Mouse (Mus musculus) liver, embryonic 14.5 days (tissue): ENCODE measurements around the gene Sgtb. TPM values are rescaled to one million over a fixed set of nuclear protein-coding genes. Genes with fewer than 3 reads are reported as not detected.
A peak's percentile ranks its signal among the peaks of the same experiment; 100 is the strongest.

Experiments
- ATAC-seq: fragments of 200-750 bp; cut with Nextera tagmentation; 2 replicates; pipeline ENCODE4 v1.8.0; 2017; ENCODE audit warnings: moderate number of reproducible peaks, mild to moderate bottlenecking, moderate library complexity; ENCODE audit not compliant: insufficient read depth
- DNase-seq, 3 experiments: peaks; one replicate each; pipeline ENCODE4 v3.0.0-alpha.2; 2012 to 2013; ENCODE audit warnings: low read depth in 3 of 3, low spot score in 3 of 3
- H3K27ac ChIP-seq: fragments of 300-500 bp; sonication (generic); 2 replicates; pipeline ENCODE4 v1.5.1; 2014; ENCODE audit warnings: moderate library complexity, mild to moderate bottlenecking, control low read depth, inconsistent platforms
- H3K27me3 ChIP-seq: fragments of 300-500 bp; sonication (generic); 2 replicates; pipeline ENCODE4 v1.6.1; 2014; ENCODE audit warnings: mild to moderate bottlenecking, low read length, moderate library complexity; ENCODE audit not compliant: control insufficient read depth, insufficient read depth
- H3K36me3 ChIP-seq: fragments of 300-500 bp; sonication (generic); replicated peaks from 2 replicates; pipeline ENCODE4 v1.6.1; 2014; ENCODE audit warnings: low read depth; ENCODE audit not compliant: control insufficient read depth, insufficient read depth
- H3K4me1 ChIP-seq, 2 experiments: fragments of 200-500 bp in 1 of 2; fragments of 300-500 bp in 1 of 2; sonication (generic) in 1 of 2; replicated peaks; 2 replicates each; pipeline ENCODE4 v1.6.1; 2012 to 2014; ENCODE audit warnings: antibody characterized with exemption in 1 of 2, inconsistent platforms in 1 of 2, low read length in 1 of 2; ENCODE audit not compliant: control insufficient read depth in 2 of 2, insufficient read depth in 2 of 2
- H3K4me2 ChIP-seq: fragments of 300-500 bp; sonication (generic); 2 replicates; pipeline ENCODE4 v1.6.1; 2014; ENCODE audit warnings: low read depth, mild to moderate bottlenecking, control low read depth, moderate library complexity
- H3K4me3 ChIP-seq, 2 experiments: fragments of 200-500 bp in 1 of 2; fragments of 300-500 bp in 1 of 2; sonication (generic) in 1 of 2; 2 replicates each; pipeline ENCODE4 v1.5.1; 2012 to 2014; ENCODE audit warnings: low read depth in 2 of 2, low read length in 2 of 2, mild to moderate bottlenecking in 2 of 2, control low read depth in 1 of 2, inconsistent platforms in 1 of 2, moderate library complexity in 1 of 2; ENCODE audit not compliant: insufficient read depth in 1 of 2
- H3K9ac ChIP-seq: fragments of 300-500 bp; sonication (generic); replicated peaks from 2 replicates; pipeline ENCODE4 v1.6.1; 2014; ENCODE audit warnings: mild to moderate bottlenecking, control low read depth, moderate library complexity
- H3K9me3 ChIP-seq: fragments of 300-500 bp; sonication (generic); 2 replicates; pipeline ENCODE4 v1.6.1; 2016; ENCODE audit warnings: low read length, mixed read lengths; ENCODE audit not compliant: control insufficient read depth
- CTCF ChIP-seq: IDR thresholded peaks from 2 replicates; pipeline ENCODE4 v1.5.1; 2016; ENCODE audit warnings: antibody characterized with exemption, low read depth, control low read depth
- EP300 ChIP-seq: IDR thresholded peaks from 2 replicates; pipeline ENCODE4 v1.6.1; 2016; ENCODE audit warnings: antibody characterized with exemption, low read depth
- WGBS: fragments of 180-500 bp; shearing (Covaris S2); extraction: QIAGEN DNeasy Blood & Tissue Kit; methylation state at CpG from one replicate; pipeline ENCODE4 v1.1.7; 2014; ENCODE audit not compliant: insufficient replicate concordance; 5-methylcytosine and 5-hydroxymethylcytosine counted together
- polyA plus RNA-seq, 2 experiments: library from polyadenylated mRNA; depleted of rRNA in 1 of 2; stranded (reverse) in 1 of 2; unstranded in 1 of 2; fragments of >200 nt; fragmentation: Nextera tagmentation in 1 of 2; extraction: Ambion mirVana in 1 of 2; gene quantifications; 2 replicates each; pipeline versions ENCODE4 v1.2.1 to v1.2.3; 2012 to 2014

Sgtb gene
- polyA plus RNA-seq, 2 experiments = 0.26 to 0.58 TPM

- Histone ChIP-seq H3K4me2 (peak within 1 kb of the TSS; percentile 84), H3K4me1 (peaks cover 2 to 3% of the 10 kb centered on the region in 2 experiments; a peak in 3 of 4 replicates), H3K36me3 (peaks cover 5% of the 10 kb centered on the region), H3K4me3 (peak within 1 kb of the TSS; percentile 84 to 88), H3K9me3 (no peaks in the 10 kb centered on the region), H3K9ac (peak within 1 kb of the TSS; percentile 90), H3K27ac (peak within 1 kb of the TSS; percentile 87), H3K27me3 (no peaks in the 10 kb centered on the region)
- DNase-seq (peak; percentile 98), ATAC-seq (peak; percentile 98)
- TF ChIP-seq CTCF (peak; percentile 72), EP300 (no peak)
- WGBS = under 1% methylated on average over 38 of the region's 38 CpGs
These were observed 69.1 kb downstream of the Sgtb start, which contains the start of gene Trim23 for GRCm38 (mm10) chr13:104178650-104179121. Gene Trim23, plus strand, starts transcription at chr13:104178797.

GRCm38 (mm10) chr13:104179176-104179888, 69.8 kb downstream of the Sgtb start:
- Histone ChIP-seq H3K4me2 (peak overlapping the region; percentile 74), H3K9ac (peak overlapping the region; percentile 87), H3K4me3 (peak overlapping the region; percentile 84 to 88), H3K36me3 (peaks cover 6% of the 10 kb centered on the region), H3K27me3 (no peaks in the 10 kb centered on the region), H3K27ac (peak overlapping the region; percentile 78), H3K9me3 (no peaks in the 10 kb centered on the region), H3K4me1 (peaks cover 2 to 3% of the 10 kb centered on the region in 2 experiments; a peak in 3 of 4 replicates)
- DNase-seq (peak; percentile 53 to 67 (median 56)), ATAC-seq (peak; percentile 20; the same call in 1 of the 2 replicates)
- 6% methylated on average over 13 of the region's 13 CpGs for WGBS
- TF ChIP-seq CTCF (no peak), EP300 (peak; percentile 43; the same call in 1 of the 2 replicates)

GRCm38 (mm10) chr13:104187357-104187756, 77.8 kb downstream of the Sgtb start:
- TF ChIP-seq EP300 (no peak), CTCF (no peak)
- Histone ChIP-seq H3K27me3 (no peaks in the 10 kb centered on the region), H3K4me2 (no peak overlapping the region), H3K4me3 (no peak overlapping the region), H3K9me3 (no peaks in the 10 kb centered on the region), H3K27ac (no peak overlapping the region), H3K9ac (no peak overlapping the region), H3K36me3 (peaks cover 33% of the 10 kb centered on the region), H3K4me1 (no peaks in the 10 kb centered on the region)
- 75% methylated on average over 4 of the region's 4 CpGs for WGBS
- DNase-seq (no peak), ATAC-seq (no peak)

Other genes with a start within 250 kb of the Sgtb start
- gene Erbin, start 189.2 kb upstream of the Sgtb start, polyA plus RNA-seq (2012; rRNA removed) = 3.6 and 5.5 TPM in 2 replicates
- 7.5 and 8.0 TPM in 2 replicates for gene Erbin, start 189.2 kb upstream of the Sgtb start, polyA plus RNA-seq (2014; fragmentation: Nextera tagmentation; extraction: Ambion mirVana)
- gene Nln, start 127 bp upstream of the Sgtb start, polyA plus RNA-seq (2012; rRNA removed) = 5.2 and 5.3 TPM in 2 replicates
- gene Nln, start 127 bp upstream of the Sgtb start, polyA plus RNA-seq (2014; fragmentation: Nextera tagmentation; extraction: Ambion mirVana) = 10.8 and 13.7 TPM in 2 replicates
- gene Trappc13, start 68.7 kb downstream of the Sgtb start, polyA plus RNA-seq (2012; rRNA removed) = 4.6 and 7.3 TPM in 2 replicates
- 22.0 and 23.1 TPM in 2 replicates for gene Trappc13, start 68.7 kb downstream of the Sgtb start, polyA plus RNA-seq (2014; fragmentation: Nextera tagmentation; extraction: Ambion mirVana)
- 3.2 and 5.1 TPM in 2 replicates for gene Trim23, start 69.1 kb downstream of the Sgtb start, polyA plus RNA-seq (2012; rRNA removed)
- 10.0 and 10.4 TPM in 2 replicates for gene Trim23, start 69.1 kb downstream of the Sgtb start, polyA plus RNA-seq (2014; fragmentation: Nextera tagmentation; extraction: Ambion mirVana)
- 23.0 and 33.2 TPM in 2 replicates for gene Cenpk, start 118.9 kb downstream of the Sgtb start, polyA plus RNA-seq (2012; rRNA removed)
- 89.3 and 95.0 TPM in 2 replicates for gene Cenpk, start 118.9 kb downstream of the Sgtb start, polyA plus RNA-seq (2014; fragmentation: Nextera tagmentation; extraction: Ambion mirVana)
- 4.8 and 7.6 TPM in 2 replicates for gene Ppwd1, start 119.1 kb downstream of the Sgtb start, polyA plus RNA-seq (2012; rRNA removed)
- 8.5 and 8.9 TPM in 2 replicates for gene Ppwd1, start 119.1 kb downstream of the Sgtb start, polyA plus RNA-seq (2014; fragmentation: Nextera tagmentation; extraction: Ambion mirVana)
- 0.29 and 0.35 TPM in 2 replicates for gene Adamts6, start 178.1 kb downstream of the Sgtb start, polyA plus RNA-seq (2012; rRNA removed)
- 0.08 and 0.11 TPM in 2 replicates for gene Adamts6, start 178.1 kb downstream of the Sgtb start, polyA plus RNA-seq (2014; fragmentation: Nextera tagmentation; extraction: Ambion mirVana)